Mouse (Mus musculus) frontal cortex, postnatal 25 days (tissue): ENCODE data around the gene Bola2.
"Not testable (repeated sequence)": the region's sequence is repeated elsewhere in the genome, so short reads cannot be mapped to it uniquely, and the experiment has no call there.

Source experiments
- DNase-seq, 2 experiments: peaks; one replicate each; pipeline ENCODE4 v3.0.0; 2022; ENCODE audit warnings: low spot score in 2 of 2

Gene Bola2

GRCm38 (mm10) chr7:126695210-126695611, at the start of gene Bola2:
Gene Bola2, plus strand, starts transcription at chr7:126695401.
- no peak for DNase-seq

DNA sequence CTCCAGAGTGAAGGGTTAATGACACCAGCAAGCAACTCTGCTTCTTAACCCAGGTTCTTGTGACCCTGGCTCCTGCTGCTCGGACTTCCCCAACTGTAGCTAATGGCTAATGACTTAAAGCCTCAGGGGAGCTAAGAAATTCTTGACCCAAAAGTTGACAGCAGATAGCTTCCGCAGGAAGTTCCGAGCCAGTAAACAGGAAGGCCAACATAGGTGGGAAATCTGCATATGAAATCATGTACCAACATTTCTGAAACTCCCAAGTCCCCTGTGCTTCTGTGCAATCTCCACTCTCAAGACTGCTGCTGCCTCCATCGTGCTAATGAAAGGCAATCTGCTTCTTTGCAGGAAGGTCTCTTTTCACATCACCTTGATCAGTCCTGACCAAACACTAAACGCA, 49.5 kb upstream of the Bola2 start:
- DNase-seq: no peak

DNA sequence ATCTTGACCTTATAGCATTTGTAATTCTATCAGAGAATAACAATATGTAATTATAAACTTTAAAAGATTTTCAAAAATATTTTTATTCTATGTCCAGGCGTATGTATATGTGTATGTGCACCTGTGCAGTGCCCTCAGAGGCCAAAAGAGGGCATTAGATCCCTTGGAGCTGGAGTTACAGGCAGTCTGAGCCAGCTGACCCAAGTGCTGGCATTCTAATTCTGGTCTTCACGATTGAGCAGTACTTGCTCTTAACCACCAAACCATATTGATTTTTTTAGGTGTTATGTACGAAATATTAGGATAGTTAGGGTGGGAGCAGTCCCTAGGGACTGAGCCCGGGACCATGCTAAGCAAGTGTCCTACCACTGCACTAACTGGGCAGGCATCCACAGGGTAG, 46.7 kb upstream of the Bola2 start:
- no peak for DNase-seq

DNA sequence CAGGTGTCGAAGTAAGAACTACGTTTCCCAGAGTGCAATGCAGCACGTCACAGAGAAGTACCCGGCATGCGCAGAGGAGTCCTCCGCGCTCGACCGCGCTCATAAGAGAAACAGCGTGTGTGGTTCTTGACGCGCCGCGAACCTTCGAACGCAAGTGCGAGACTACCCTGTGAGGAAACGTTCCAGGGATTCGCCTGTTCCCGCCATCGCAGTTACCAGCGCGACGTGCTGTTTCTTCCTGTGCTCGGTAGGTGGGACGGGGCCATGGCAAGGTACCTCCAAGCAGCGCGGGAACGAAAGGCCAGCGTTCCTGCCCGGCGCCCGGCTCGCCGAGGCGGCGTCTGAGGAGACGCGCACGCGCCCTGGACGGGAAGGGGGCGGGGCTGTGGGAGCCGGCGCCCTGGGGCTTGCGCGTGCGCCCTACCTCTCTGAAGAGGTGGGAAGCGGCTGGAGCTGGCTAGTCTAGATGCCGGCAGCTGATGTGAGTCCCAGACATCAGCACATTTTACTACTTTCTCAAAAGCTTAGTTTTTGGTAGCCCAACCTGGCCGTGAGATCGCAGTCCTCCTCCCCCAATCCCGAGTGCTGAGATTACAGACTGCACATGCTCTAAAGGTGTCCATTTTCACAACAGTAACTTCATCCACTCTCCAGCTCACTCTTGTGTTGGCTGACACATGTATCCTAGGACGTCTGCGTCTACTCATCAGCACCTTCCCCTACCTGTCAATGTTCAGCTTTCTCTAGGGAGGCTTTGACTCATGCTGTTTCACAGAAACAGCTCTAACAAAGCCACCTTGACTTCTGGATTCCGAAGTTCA, 45.8 kb upstream of the Bola2 start, which contains the start of gene Sgf29:
Sgf29 (plus strand) TSS at position 79 of the 821 bp plus-strand sequence.
- DNase-seq: peak; percentile 84 to 91

- no peak for DNase-seq
Measured at GRCm38 (mm10) chr7:126650852-126651251, 44.3 kb upstream of the Bola2 start.

DNA sequence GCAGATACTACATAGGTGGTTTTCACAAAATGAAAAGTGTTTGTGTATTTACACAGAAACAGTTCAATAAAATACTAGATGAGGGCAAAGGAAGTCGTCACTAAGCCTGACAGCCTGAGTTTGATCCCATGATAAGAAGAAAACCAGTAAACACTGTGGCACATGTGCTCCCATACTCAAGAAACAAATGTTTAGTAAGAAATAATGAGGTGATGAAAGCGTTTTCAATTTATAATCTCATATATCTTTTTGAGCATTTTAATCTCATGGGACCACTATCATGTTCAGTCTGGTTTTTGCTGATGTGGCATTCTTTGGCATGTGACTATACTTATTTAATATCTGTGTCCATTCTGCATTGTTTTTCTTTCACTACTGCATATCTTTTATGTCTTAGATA, 41.2 kb upstream of the Bola2 start:
- DNase-seq: no peak

DNA sequence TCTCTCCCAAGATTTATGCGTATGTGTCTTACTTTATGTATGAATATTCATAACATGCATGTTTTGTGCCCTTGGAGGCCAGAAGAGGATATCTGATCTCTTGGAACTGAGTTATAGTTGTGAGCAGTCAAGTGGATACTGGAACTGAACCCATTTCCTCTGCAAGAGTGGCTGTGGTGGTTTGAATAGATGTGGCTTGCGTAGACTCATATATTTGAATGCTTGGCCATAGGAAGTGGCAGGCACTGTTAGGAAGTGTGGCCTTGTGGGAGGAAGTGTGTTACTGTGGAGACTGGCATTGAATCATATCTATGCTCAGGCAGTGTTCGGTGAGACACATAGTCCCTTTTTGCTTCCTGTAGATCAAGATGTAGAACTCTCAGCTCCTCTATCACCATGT, 39.5 kb upstream of the Bola2 start:
- DNase-seq: no peak

GRCm38 (mm10) chr7:126657522-126657921, 37.7 kb upstream of the Bola2 start:
- no peak for DNase-seq

DNA sequence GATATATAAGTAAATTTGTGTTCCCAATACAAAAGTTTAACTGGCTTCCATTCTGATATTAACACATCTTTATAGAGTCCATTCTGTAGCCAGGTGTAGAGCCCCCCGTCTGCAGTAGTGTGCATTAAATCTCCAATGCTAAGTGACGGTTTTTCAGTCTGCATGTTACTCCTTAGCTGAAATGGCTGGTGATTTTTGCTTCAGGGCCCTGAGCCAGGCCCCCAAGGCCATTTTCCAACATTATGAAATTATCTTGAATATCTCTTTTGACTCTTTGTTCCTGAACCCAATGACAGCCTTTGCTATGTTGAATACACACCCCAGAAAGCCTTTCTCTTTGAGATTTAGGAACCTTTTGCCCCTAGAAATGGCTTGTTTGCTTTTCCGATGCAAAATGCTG, 35.4 kb upstream of the Bola2 start:
- no peak for DNase-seq

- DNase-seq: no peak
Measured at GRCm38 (mm10) chr7:126663646-126664045, 31.6 kb upstream of the Bola2 start.

DNA sequence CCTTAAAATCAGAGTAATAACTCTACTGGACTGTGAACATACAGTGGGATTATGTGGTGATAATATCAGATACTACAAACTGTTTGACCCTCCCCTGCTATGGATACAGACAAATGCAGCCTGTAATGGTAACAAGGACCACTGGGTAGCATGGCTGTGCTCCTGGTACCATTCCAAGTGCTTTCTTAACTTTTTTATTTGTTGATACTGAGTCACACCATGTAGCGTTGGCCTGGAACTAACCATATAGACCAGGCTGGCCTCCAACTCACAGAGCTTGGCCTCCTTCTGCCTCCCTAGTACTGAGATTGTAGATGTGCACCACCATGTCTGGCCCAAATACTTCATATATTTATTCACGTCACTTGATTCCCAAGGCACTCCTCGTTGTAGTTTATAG, 29.9 kb upstream of the Bola2 start:
- no peak for DNase-seq

DNA sequence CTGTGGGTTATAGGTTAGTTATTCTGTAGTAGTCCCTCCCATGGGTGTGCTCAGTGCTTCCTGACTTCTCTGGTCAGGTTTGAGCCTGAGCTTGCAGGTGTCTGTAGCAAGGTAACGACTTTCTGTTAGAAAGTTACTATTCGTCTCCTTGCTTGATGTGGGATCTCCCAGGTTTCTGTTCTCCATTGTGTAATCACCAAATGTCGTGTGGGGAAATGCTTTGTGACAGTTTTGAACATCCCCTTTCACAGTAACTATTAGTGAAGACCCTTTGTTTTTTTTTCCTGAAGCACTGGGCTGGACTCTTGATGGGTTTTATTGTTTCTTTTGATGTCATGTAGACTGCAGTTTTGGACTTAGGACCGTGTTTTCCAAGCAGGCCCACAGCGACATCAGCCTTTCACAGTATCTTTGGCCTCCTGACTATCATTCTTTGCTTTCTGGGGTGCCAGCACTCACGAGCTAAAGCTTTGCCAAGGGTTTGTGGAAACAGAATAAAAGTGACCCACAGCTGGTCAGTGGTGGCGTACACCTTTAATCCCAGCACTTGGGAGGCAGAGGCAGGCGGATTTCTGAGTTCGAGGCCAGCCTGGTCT, 27.6 kb upstream of the Bola2 start:
- no peak for DNase-seq

DNA sequence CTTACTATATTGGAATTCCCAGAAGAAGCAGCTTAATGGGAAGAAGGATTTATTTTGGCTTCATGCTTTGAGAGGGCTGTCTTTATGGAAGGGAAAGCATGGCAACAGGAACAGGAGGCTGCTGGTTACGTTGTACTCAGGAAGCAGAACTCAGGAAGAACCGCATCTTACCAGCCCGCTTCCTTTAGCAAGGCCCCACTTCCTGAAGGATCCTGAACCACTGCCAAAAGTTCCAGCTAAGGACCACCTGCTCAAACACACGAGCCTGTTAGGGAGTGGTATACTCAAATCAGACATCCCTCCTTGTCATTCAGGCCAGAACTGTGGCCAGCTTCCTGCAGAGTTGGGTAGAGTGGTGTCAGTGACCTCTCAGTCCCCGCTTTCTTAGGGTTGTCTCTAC, 26.7 kb upstream of the Bola2 start:
- no peak for DNase-seq

- no peak for DNase-seq
Measured at GRCm38 (mm10) chr7:126670152-126670551, 25.0 kb upstream of the Bola2 start.

DNA sequence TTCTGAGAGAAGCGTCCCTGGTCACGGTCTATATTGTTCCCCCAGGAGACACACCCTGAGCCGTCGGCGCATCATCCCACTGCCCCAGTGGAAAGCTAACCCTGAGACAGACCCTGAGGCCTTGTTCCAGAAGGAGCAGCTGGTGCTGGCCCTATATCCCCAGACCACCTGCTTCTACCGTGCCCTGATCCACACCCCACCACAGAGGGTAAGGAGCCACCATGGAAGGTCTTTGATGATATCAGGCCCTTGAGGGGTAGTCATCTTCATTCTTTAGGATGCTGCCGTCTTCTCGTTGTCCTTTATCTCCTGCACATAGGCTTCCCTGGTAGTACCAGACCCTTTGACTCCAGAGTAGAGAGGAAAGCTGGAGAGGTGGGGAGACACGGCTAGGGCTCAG, 23.1 kb upstream of the Bola2 start:
- no peak for DNase-seq

GRCm38 (mm10) chr7:126675104-126675503, 20.1 kb upstream of the Bola2 start:
- DNase-seq: no peak

GRCm38 (mm10) chr7:126676207-126676606, 19.0 kb upstream of the Bola2 start, which contains the start of gene Sult1a1:
Gene Sult1a1, minus strand, starts transcription at chr7:126676432.
- no peak for DNase-seq

DNA sequence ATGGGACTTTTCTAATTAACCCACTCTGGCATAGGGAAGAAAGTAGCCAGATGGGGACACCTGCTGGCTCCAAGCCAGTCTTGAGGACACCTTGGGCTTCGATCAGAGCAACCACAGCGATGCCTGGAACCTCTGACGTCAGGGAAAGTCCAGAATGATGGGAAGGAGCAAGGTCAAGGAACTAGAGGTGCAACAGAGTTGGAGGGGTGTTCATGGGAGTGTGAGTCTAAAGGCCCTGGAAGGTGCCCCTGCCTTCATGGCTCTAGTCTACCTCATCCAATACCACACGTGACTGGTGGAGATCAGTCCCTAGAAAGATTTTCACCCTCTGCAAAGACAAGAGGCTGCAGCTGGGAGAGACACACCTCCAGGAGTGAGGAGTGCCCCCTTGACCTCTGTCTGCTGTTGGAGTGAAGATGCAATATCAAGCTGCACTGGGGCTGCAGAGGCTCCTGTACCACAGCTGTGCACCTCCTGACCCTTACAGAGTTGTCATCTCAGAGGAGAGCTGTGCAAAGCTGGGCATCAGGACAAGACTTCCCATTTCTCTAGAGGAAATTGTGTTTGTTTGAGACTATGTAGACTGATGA, 18.5 kb upstream of the Bola2 start:
- DNase-seq: no peak

GRCm38 (mm10) chr7:126678545-126679341, 16.5 kb upstream of the Bola2 start:
- DNase-seq: no peak

GRCm38 (mm10) chr7:126679683-126680082, 15.5 kb upstream of the Bola2 start:
- DNase-seq: no peak

- DNase-seq: no peak
Measured at GRCm38 (mm10) chr7:126681221-126681620, 14.0 kb upstream of the Bola2 start.

DNA sequence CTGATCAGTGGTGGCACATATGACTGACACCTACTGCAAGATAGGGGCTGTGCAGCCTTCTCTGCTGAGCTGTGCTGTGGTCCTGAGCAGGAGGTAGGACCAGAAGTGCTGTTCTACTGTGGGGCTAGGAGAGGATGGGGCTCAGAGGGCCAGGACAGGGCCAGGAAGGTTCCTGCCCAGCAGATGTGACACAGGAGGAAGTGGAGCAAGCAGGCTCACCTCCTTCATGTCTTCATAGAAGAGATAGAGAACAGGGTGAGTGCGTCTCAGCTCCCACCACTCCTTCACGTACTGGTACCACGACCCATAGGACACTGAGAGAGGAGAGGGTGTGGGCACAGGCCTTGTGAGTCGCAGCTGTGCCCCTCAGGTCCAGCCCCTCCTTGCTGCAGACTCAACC, 7.0 kb upstream of the Bola2 start:
- not testable (repeated sequence) for DNase-seq
